In the genomic region with DNA sequence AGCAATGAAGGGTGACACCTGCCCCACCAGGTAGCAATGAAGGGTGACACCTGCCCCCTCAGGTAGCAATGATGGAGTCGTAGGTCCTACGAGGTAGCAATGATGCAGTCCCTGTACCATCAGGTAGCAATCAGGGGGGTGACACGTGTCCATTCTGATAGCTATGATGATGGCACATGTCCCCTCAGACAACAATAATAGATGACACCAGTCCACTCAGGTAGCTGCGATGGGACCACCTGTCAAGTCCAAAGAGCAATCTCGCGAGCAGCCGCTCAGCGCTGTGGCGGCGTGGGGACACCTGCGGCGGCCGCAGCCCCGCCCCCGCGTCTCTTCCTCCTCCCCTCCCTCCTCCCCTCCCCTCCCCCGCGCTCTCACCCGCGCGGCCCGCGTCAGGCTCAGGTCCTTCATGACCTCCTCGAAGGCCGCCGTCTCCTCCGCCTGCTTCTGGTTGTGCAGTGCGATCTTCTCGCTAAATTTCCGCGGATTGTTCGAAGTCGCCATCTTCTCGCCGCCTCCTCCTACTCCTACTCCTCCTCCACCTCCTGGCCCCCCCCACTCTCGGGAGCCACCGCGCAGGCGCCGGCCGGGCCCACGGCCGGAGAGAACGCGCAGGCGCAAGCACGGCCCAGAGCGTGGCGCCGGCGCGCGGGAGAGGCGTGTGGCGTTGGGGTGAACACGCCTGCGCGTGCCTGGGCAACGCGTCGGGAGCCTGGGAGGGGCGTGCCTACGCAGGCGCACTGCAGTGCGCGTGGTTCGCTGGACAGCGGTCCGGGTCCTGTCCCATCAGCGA, we compare ENCODE assay signal across 8 mouse cellular contexts. TPM values are rescaled to one million over a fixed set of nuclear protein-coding genes. Genes with fewer than 3 reads are reported as not detected.
DNase-seq lines count a peak whose midpoint lies in the region; ATAC-seq and TF ChIP-seq lines count a peak whose summit lies in the region.

A gene (minus strand): TSS at position 525 of the 793 bp plus-strand sequence.

- ATAC-seq in frontal cortex, adult (ENCODE audit: low TSS enrichment) = peak; percentile 95
- ATAC-seq in lung, postnatal 0 days = peak; percentile 99

- H3K27me3 ChIP-seq in hindbrain, embryonic 10.5 days (ENCODE audit: insufficient read depth, poor library complexity, severe bottlenecking) = no peaks in the 10 kb centered on the region
- no peaks in the 10 kb centered on the region for H3K27me3 ChIP-seq in lung, postnatal 0 days (replicated peaks; ENCODE audit: insufficient read depth, low read length)

- H3K4me3 ChIP-seq in hindbrain, embryonic 10.5 days = peak within 1 kb of the TSS; percentile 80
- H3K4me3 ChIP-seq in lung, postnatal 0 days (ENCODE audit: low read depth, low read length) = peak within 1 kb of the TSS; percentile 63

- TF ChIP-seq CTCF in lung, postnatal 0 days (IDR thresholded peaks at IDR 0.05) = peak; percentile 18; the same call in 1 of the 2 replicates

- H3K4me1 ChIP-seq in hindbrain, embryonic 10.5 days (replicated peaks) = peaks cover 26% of the 10 kb centered on the region
- H3K4me1 ChIP-seq in lung, postnatal 0 days (ENCODE audit: insufficient read depth, low read depth, low read length) = peaks cover 6% of the 10 kb centered on the region; the same call in 1 of the 2 replicates

- H3K9ac ChIP-seq in lung, postnatal 0 days (replicated peaks; ENCODE audit: low read depth) = peak within 1 kb of the TSS; percentile 44

- 1% methylated on average over 69 of the region's 70 CpGs for WGBS in hindbrain, embryonic 10.5 days
- under 1% methylated on average over 52 of the region's 70 CpGs for WGBS in lung, postnatal 0 days

- TF ChIP-seq EP300 in lung, postnatal 0 days (IDR thresholded peaks at IDR 0.05) = no peak

- DNase-seq in MEL-GATA-1-ER (ENCODE audit: extremely low read depth, low read depth) = peak; percentile 67
- peak; percentile 98 for DNase-seq in cerebellum, adult 8-10 months
- DNase-seq in hindbrain, embryonic 10.5 days (ENCODE audit: low spot score) = peak; percentile 98
- DNase-seq in layer of hippocampus, adult 9-11 months = peak; percentile 97
- DNase-seq in lung, postnatal 0 days (ENCODE audit: low spot score) = peak; percentile 99
- peak; percentile 98 for DNase-seq in ovary, postnatal 14 days (ENCODE audit: low spot score)
- DNase-seq in thymus, postnatal 14 days = peak; percentile 98

- no peaks in the 10 kb centered on the region for H3K36me3 ChIP-seq in hindbrain, embryonic 10.5 days
- H3K36me3 ChIP-seq in lung, postnatal 0 days (ENCODE audit: insufficient read depth, low read length) = no peaks in the 10 kb centered on the region

- H3K9me3 ChIP-seq in hindbrain, embryonic 10.5 days = no peaks in the 10 kb centered on the region
- no peaks in the 10 kb centered on the region for H3K9me3 ChIP-seq in lung, postnatal 0 days (ENCODE audit: low read length)

- peak within 1 kb of the TSS; percentile 96 for H3K27ac ChIP-seq in hindbrain, embryonic 10.5 days
- H3K27ac ChIP-seq in lung, postnatal 0 days (ENCODE audit: low read length) = no peak within 1 kb of the TSS

- H3K4me2 ChIP-seq in lung, postnatal 0 days (replicated peaks; ENCODE audit: low read depth, low read length) = peak within 1 kb of the TSS; percentile 84

RNA-seq across cellular contexts. Expression of the gene that starts here (rescaled TPM):
- polyA plus RNA-seq in hindbrain, embryonic 10.5 days (2016; fragmentation: Nextera tagmentation; extraction: Ambion mirVana) = 14.8 and 16.7 TPM in 2 replicates
- polyA plus RNA-seq in lung, postnatal 0 days (2015; fragmentation: Nextera tagmentation; extraction: Ambion mirVana) = 5.1 and 7.0 TPM in 2 replicates
